Comparison of ENCODE assay signal across 19 mouse cellular contexts in the genomic region with DNA sequence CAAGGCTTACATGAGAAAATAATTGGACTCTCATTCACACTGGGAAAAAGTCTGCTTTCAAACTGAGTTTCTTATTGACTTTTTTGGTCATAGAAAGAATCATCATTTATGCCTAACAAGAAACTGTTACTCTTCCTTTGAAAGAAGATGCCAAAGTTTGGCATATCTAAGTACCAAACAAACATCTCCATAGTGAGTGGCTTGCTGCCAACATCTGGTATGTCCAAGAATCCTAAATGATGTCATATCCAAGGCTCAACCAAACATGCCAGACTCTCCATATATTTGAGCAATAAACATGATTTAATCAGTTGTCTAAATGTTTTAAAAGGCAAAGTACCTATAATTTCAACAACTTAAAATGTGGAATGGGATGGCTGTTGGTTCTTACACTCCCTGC. TPM values are rescaled to one million over a fixed set of nuclear protein-coding genes. Genes with fewer than 3 reads are reported as not detected.
DNase-seq lines count a peak whose midpoint lies in the region; ATAC-seq and TF ChIP-seq lines count a peak whose summit lies in the region.
"Had no signal": no experiment of that assay in that cellular context is flagged by ENCODE, and none has a peak within 500 bp of the region (broad histone marks: within the 10 kb centered on the region; RNA-seq: fewer than 3 reads in every experiment).

No protein-coding gene starts in this region.

- H3K27me3 ChIP-seq in forebrain, postnatal 0 days (ENCODE audit: insufficient read depth, low read length) = no peaks in the 10 kb centered on the region
- no peaks in the 10 kb centered on the region for H3K27me3 ChIP-seq in forebrain, embryonic 13.5 days
- H3K27me3 ChIP-seq in lung, embryonic 14.5 days (ENCODE audit: insufficient read depth, low read length) = no peaks in the 10 kb centered on the region
- H3K27me3 ChIP-seq: embryonic facial prominence, embryonic 12.5 days; heart, embryonic 13.5 days; Patski had no signal

- no peaks in the 10 kb centered on the region for H3K4me1 ChIP-seq in forebrain, postnatal 0 days (ENCODE audit: insufficient read depth)
- H3K4me1 ChIP-seq in forebrain, embryonic 13.5 days = no peaks in the 10 kb centered on the region
- H3K4me1 ChIP-seq in lung, embryonic 14.5 days (ENCODE audit: insufficient read depth) = no peaks in the 10 kb centered on the region
- no peaks in the 10 kb centered on the region for H3K4me1 ChIP-seq in lung, adult 2 months (ENCODE audit: control insufficient read depth, insufficient read depth, low read length)
- H3K4me1 ChIP-seq: embryonic facial prominence, embryonic 12.5 days; heart, embryonic 13.5 days had no signal

- H3K4me2 ChIP-seq in forebrain, postnatal 0 days (ENCODE audit: low read depth) = no peak overlapping the region
- H3K4me2 ChIP-seq in forebrain, embryonic 13.5 days = no peak overlapping the region
- H3K4me2 ChIP-seq in lung, embryonic 14.5 days = no peak overlapping the region
- H3K4me2 ChIP-seq: embryonic facial prominence, embryonic 12.5 days; heart, embryonic 13.5 days had no signal

- no peak for ATAC-seq in forebrain, postnatal 0 days
- no peak for ATAC-seq in forebrain, embryonic 13.5 days
- ATAC-seq in lung, embryonic 14.5 days (ENCODE audit: insufficient read depth) = no peak
- ATAC-seq: activated CD4-positive, CD25-positive, alpha-beta regulatory T cell, adult 4 months; intestine, embryonic 16.5 days; Patski had no signal

- H3K9me3 ChIP-seq in forebrain, postnatal 0 days (ENCODE audit: low read length) = no peaks in the 10 kb centered on the region
- no peaks in the 10 kb centered on the region for H3K9me3 ChIP-seq in forebrain, embryonic 13.5 days (replicated peaks)
- no peaks in the 10 kb centered on the region for H3K9me3 ChIP-seq in lung, embryonic 14.5 days (ENCODE audit: low read depth, low read length)
- H3K9me3 ChIP-seq: embryonic facial prominence, embryonic 12.5 days; heart, embryonic 13.5 days had no signal

- no peak overlapping the region for H3K4me3 ChIP-seq in forebrain, postnatal 0 days (ENCODE audit: low read depth, low read length)
- H3K4me3 ChIP-seq in forebrain, embryonic 13.5 days = no peak overlapping the region
- no peak overlapping the region for H3K4me3 ChIP-seq in lung, embryonic 14.5 days (ENCODE audit: low read depth, low read length)
- no peak overlapping the region for H3K4me3 ChIP-seq in lung, adult 2 months (replicated peaks; ENCODE audit: extremely low read depth, low read depth, low read length)
- H3K4me3 ChIP-seq: embryonic facial prominence, embryonic 12.5 days; heart, embryonic 13.5 days had no signal

- no peak for TF ChIP-seq CTCF in forebrain, postnatal 0 days (IDR thresholded peaks at IDR 0.05; ENCODE audit: low read depth)
- TF ChIP-seq CTCF in lung, embryonic 14.5 days (IDR thresholded peaks at IDR 0.05; ENCODE audit: low read depth) = no peak
- no peak for TF ChIP-seq CTCF in lung, adult 2 months (IDR thresholded peaks at IDR 0.05; ENCODE audit: insufficient read depth, low read length)
- no peak for TF ChIP-seq CTCF in brain, embryonic 14.5 days (IDR thresholded peaks at IDR 0.05; ENCODE audit: borderline replicate concordance, extremely low read depth, insufficient read depth, insufficient read length)

- H3K9ac ChIP-seq in forebrain, postnatal 0 days = no peak overlapping the region
- H3K9ac ChIP-seq in forebrain, embryonic 13.5 days = no peak overlapping the region
- no peak overlapping the region for H3K9ac ChIP-seq in lung, embryonic 14.5 days
- H3K9ac ChIP-seq: embryonic facial prominence, embryonic 12.5 days; heart, embryonic 13.5 days had no signal

- TF ChIP-seq POLR2A in lung, adult 2 months (IDR thresholded peaks at IDR 0.05; ENCODE audit: borderline replicate concordance, extremely low read depth, low read depth, low read length) = no peak
- no peak for TF ChIP-seq POLR2A in brain, embryonic 14.5 days (IDR thresholded peaks at IDR 0.05; ENCODE audit: borderline replicate concordance, extremely low read depth, insufficient read depth, insufficient read length, poor library complexity, severe bottlenecking)

- H3K36me3 ChIP-seq in forebrain, postnatal 0 days (ENCODE audit: insufficient read depth) = no peaks in the 10 kb centered on the region
- no peaks in the 10 kb centered on the region for H3K36me3 ChIP-seq in forebrain, embryonic 13.5 days (ENCODE audit: poor library complexity, severe bottlenecking)
- no peaks in the 10 kb centered on the region for H3K36me3 ChIP-seq in lung, embryonic 14.5 days (ENCODE audit: insufficient read depth)
- H3K36me3 ChIP-seq: embryonic facial prominence, embryonic 12.5 days; heart, embryonic 13.5 days had no signal

- DNase-seq in forebrain, postnatal 0 days = peak; percentile 26
- DNase-seq in lung, embryonic 14.5 days = peak; percentile 51
- DNase-seq in lung, adult 2 months = no peak
- peak; percentile 12 for DNase-seq in MN1 (ENCODE audit: low spot score)
- DNase-seq in brain, embryonic 14.5 days (ENCODE audit: low read depth) = peak; percentile 59
- no peak for DNase-seq in thymus, postnatal 25 days
- DNase-seq: adrenal gland, adult 2 months; adrenal gland, postnatal 25 days; cerebellum, adult 8-10 months; cerebellum, postnatal 25 days; gastrocnemius, postnatal 36 days; heart, adult 11 months; heart, postnatal 36 days had no signal

- no peak overlapping the region for H3K27ac ChIP-seq in forebrain, postnatal 0 days (ENCODE audit: low read depth, low read length)
- H3K27ac ChIP-seq in forebrain, embryonic 13.5 days = no peak overlapping the region
- no peak overlapping the region for H3K27ac ChIP-seq in lung, embryonic 14.5 days (ENCODE audit: low read depth)
- H3K27ac ChIP-seq: embryonic facial prominence, embryonic 12.5 days; heart, embryonic 13.5 days had no signal

RNA-seq across cellular contexts. Expression of gene Tsc22d1, which starts 16.5 kb away (rescaled TPM):
- 676 and 725 TPM in 2 replicates for total RNA-seq in forebrain, postnatal 0 days (2014; rRNA removed)
- polyA plus RNA-seq in forebrain, postnatal 0 days (2015; fragmentation: Nextera tagmentation; extraction: Ambion mirVana) = 575 and 682 TPM in 2 replicates
- 475 and 490 TPM in 2 replicates for polyA plus RNA-seq in forebrain, embryonic 13.5 days (2015; fragmentation: Nextera tagmentation; extraction: Ambion mirVana)
- 645 and 660 TPM in 2 replicates for polyA plus RNA-seq in lung, embryonic 14.5 days (2014; fragmentation: Nextera tagmentation; extraction: Ambion mirVana)
- polyA plus RNA-seq in lung, adult 2 months (2012; rRNA removed) = 163 and 215 TPM in 2 replicates
- polyA plus RNA-seq in brain, embryonic 14.5 days (2012; rRNA removed) = 563 and 565 TPM in 2 replicates

Comparison
In these comparisons a context has a peak if more than half of its experiments do, and no peak if none do; other contexts are left out.
1. DNase-seq: peak in forebrain, postnatal 0 days (single experiment), lung, embryonic 14.5 days (single experiment), MN1 (single experiment) and brain, embryonic 14.5 days (single experiment); none in lung, adult 2 months (single experiment) and thymus, postnatal 25 days (single experiment).